Mouse (Mus musculus): ENCODE data around the gene Cenpq. TPM values are rescaled to one million over a fixed set of nuclear protein-coding genes. Genes with fewer than 3 reads are reported as not detected.
A peak's percentile ranks its signal among the peaks of the same experiment; 100 is the strongest.

The Cenpq gene
- polyA plus RNA-seq, 1 experiment from 2014 or later = 12.1 TPM

DNA sequence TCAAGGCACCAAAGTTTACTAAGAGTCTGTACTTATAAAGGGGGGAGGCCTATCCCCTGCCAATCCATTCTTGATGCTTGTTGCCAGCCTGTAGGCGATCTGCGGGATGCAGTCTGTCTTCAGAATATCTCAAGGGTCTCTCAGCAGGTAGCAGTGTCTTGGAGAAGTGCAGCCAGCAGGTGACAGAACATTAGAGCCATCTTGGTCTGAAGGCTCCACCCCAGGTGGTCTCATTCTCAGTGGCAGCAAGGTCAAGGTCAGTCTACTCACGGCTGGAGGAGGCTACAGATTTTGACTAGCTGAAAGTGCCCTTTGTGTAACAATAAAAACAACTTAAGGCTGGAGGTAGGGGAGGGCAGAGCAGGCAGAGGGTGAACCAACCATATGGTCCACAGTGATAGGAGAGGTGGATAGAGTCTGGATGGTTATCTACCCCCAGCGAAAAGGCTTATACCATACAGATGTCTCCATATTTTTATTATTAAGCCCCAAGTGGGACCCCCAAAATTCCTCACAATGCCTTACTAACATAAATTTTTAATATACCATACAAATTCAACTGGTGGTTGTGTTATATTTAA, 35.0 kb downstream of the Cenpq start:
- 40% methylated on average over 4 of the region's 4 CpGs for WGBS
- Histone ChIP-seq H3K27me3 (replicated peaks; ENCODE audit: control insufficient read depth, insufficient read depth, low read length) (no peaks in the 10 kb centered on the region; the same call in 1 of the 2 replicates), H3K4me1 (ENCODE audit: control insufficient read depth, insufficient read depth, low read depth, low read length) (no peaks in the 10 kb centered on the region), H3K36me3 (ENCODE audit: control insufficient read depth, insufficient read depth, low read length) (no peaks in the 10 kb centered on the region), H3K9me3 (ENCODE audit: control insufficient read depth, low read length) (no peaks in the 10 kb centered on the region), H3K9ac (ENCODE audit: low read depth, low read length) (no peak overlapping the region), H3K27ac (ENCODE audit: low read depth, low read length) (no peak overlapping the region), H3K4me3 (ENCODE audit: low read length) (no peak overlapping the region), H3K4me2 (ENCODE audit: low read length) (no peak overlapping the region)
- no peak for ATAC-seq

DNA sequence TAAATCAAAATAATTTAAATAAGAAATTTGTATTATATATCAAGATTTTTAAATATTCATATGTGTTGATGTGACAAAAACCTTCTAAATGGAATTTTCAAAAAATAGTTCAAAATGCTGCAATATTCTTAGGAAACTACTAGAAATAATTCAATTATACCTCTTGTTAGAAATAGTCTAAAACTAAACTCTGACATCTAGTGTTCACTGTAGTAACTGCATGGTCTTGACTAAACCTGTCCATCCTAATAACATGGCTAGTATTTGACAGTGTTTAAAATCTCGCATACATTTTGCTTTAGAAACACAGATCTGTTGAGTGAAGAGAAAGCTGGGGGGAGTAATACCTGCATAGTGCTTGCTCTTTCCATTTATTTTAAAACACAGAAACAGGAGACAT, 38.0 kb downstream of the Cenpq start:
- 70% methylated on average over 1 of the region's 1 CpGs for WGBS
- Histone ChIP-seq H3K36me3 (ENCODE audit: control insufficient read depth, insufficient read depth, low read length) (no peaks in the 10 kb centered on the region), H3K9me3 (ENCODE audit: control insufficient read depth, low read length) (no peaks in the 10 kb centered on the region), H3K4me2 (ENCODE audit: low read length) (no peak overlapping the region), H3K9ac (ENCODE audit: low read depth, low read length) (no peak overlapping the region), H3K4me1 (ENCODE audit: control insufficient read depth, insufficient read depth, low read depth, low read length) (no peaks in the 10 kb centered on the region), H3K27ac (ENCODE audit: low read depth, low read length) (no peak overlapping the region), H3K27me3 (replicated peaks; ENCODE audit: control insufficient read depth, insufficient read depth, low read length) (no peaks in the 10 kb centered on the region), H3K4me3 (ENCODE audit: low read length) (no peak overlapping the region)
- ATAC-seq = no peak

DNA sequence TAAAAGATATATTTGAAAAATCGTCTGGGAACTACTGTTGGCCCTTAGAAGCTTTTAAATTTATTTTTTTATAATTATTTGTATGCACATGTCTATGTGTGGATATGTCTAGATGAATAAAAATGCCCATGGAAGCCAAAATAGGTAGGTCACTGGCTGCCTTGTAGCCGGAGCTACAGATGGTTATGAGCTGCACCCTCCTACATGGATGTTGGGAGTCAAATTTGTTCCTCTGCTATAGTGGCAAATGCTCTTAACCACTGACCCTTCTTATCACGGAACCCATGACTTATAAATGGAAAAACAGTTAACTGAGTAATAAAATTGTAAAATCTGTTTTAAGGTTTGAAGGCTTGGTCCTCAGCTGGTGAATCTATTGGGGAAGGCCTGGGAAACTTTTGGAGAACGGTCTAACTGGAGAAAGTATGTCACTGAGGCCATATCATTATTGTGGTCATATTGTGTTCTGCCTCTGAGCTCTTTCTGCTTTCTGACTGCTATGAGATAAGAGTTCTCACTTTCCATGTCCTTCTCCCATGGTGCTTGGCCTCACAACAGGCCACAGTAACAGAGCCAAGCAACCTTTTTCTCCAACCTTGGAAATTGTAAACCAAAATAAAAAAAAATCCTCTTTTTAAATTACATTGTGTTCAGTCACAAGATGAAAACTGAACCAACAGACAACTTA, 46.9 kb downstream of the Cenpq start:
- no peaks in the 10 kb centered on the region for H3K4me1 ChIP-seq (ENCODE audit: control insufficient read depth, insufficient read depth, low read depth, low read length)
- H3K4me3 ChIP-seq (ENCODE audit: low read length) = no peak overlapping the region
- H3K9ac ChIP-seq (ENCODE audit: low read depth, low read length) = no peak overlapping the region
- H3K27me3 ChIP-seq (replicated peaks; ENCODE audit: control insufficient read depth, insufficient read depth, low read length) = no peaks in the 10 kb centered on the region
- no peaks in the 10 kb centered on the region for H3K36me3 ChIP-seq (ENCODE audit: control insufficient read depth, insufficient read depth, low read length)
- 83% methylated on average over 4 of the region's 4 CpGs for WGBS
- ATAC-seq = no peak
- H3K27ac ChIP-seq (ENCODE audit: low read depth, low read length) = no peak overlapping the region
- no peak overlapping the region for H3K4me2 ChIP-seq (ENCODE audit: low read length)
- no peaks in the 10 kb centered on the region for H3K9me3 ChIP-seq (ENCODE audit: control insufficient read depth, low read length)

DNA sequence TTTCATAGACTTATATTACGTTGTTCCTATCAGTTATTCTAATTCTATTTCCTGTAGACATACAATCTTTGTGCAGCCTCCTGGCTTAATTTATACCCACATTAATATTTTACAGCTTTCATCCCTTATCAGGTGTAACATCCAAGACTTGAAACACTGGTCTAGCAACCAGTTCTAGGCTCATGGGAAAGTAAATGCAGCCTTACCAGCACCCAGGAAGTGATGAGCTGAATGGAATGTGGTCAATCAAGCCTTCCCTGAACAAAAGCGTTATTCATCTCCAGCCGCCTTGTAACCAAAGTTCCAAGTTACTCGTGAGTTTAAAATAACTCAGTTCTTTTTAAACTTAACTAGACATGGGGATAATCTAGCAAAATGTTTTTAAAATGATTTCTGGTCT, 49.7 kb downstream of the Cenpq start:
- H3K36me3 ChIP-seq (ENCODE audit: control insufficient read depth, insufficient read depth, low read length) = no peaks in the 10 kb centered on the region
- no peaks in the 10 kb centered on the region for H3K27me3 ChIP-seq (replicated peaks; ENCODE audit: control insufficient read depth, insufficient read depth, low read length)
- H3K4me2 ChIP-seq (ENCODE audit: low read length) = no peak overlapping the region
- 90% methylated on average over 4 of the region's 4 CpGs for WGBS
- no peak for ATAC-seq
- H3K4me1 ChIP-seq (ENCODE audit: control insufficient read depth, insufficient read depth, low read depth, low read length) = no peaks in the 10 kb centered on the region
- H3K9ac ChIP-seq (ENCODE audit: low read depth, low read length) = no peak overlapping the region
- H3K27ac ChIP-seq (ENCODE audit: low read depth, low read length) = no peak overlapping the region
- H3K4me3 ChIP-seq (ENCODE audit: low read length) = no peak overlapping the region
- no peaks in the 10 kb centered on the region for H3K9me3 ChIP-seq (ENCODE audit: control insufficient read depth, low read length)

DNA sequence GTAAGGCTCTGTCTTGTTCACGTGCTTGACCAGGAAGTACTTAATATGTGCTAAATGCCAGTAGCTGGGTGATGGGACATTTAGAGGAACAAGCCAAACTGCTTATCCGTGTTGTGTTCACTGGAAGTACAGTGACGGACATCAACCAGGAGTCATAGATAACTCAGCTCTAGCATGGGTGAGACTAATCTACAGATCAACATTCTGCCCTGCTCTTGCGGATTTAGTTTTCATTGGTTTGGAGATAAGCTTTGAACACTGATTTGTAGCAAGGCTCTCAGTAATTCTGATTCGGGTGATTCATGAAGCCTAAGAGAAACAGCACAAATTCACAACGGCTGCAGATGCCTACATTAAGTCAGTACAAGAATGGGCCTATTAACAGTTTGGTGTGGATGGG, 52.7 kb downstream of the Cenpq start:
- Histone ChIP-seq H3K27ac (ENCODE audit: low read depth, low read length) (no peak overlapping the region), H3K4me2 (ENCODE audit: low read length) (no peak overlapping the region), H3K4me1 (ENCODE audit: control insufficient read depth, insufficient read depth, low read depth, low read length) (peaks cover 2% of the 10 kb centered on the region; the same call in 1 of the 2 replicates), H3K9ac (ENCODE audit: low read depth, low read length) (no peak overlapping the region), H3K27me3 (replicated peaks; ENCODE audit: control insufficient read depth, insufficient read depth, low read length) (no peaks in the 10 kb centered on the region), H3K4me3 (ENCODE audit: low read length) (no peak overlapping the region), H3K36me3 (ENCODE audit: control insufficient read depth, insufficient read depth, low read length) (no peaks in the 10 kb centered on the region), H3K9me3 (ENCODE audit: control insufficient read depth, low read length) (no peaks in the 10 kb centered on the region)
- WGBS = 94% methylated on average over 6 of the region's 6 CpGs
- no peak for ATAC-seq

DNA sequence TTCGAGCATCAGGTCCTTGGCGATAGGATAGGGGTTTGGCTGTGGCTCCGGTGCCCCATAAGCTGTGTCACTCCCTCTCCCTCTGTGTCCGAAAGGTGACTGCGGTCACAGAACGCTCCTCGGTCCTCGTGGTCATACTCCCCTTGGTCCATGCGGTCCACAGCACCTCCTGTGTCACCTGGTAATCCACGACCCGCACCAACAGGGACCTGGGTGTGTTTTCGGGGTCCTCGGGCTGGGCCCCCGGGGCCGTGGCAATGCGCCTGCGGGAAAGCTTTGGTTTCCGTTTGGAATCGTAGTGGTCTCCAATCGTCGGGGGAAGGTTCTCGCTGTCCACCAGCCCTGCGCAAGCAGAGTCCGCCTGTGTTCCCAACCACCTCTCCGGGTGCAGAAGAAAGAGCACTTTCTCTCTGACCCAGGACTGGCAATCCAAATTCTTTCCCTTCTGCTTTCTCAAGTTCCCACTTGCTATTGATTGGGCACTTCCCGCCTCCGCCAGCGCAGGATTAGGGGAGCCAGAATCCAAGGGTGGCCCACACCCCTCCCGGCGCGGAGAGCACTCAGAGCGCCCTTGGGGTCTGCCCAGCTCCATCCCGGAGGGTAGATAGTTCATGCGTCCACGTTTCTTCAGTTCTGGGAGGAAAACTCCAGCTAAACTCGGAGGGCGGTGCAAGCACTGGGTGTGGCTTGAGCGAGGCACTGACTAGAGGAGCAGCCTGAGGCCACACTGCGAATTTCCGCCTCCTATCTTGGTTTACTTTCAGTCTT, 54.7 kb downstream of the Cenpq start, which contains the start of gene 9130008F23Rik:
9130008F23Rik (minus strand) TSS at position 636 of the 768 bp plus-strand sequence.
- under 1% methylated on average over 40 of the region's 40 CpGs for WGBS
- H3K36me3 ChIP-seq (ENCODE audit: control insufficient read depth, insufficient read depth, low read length) = no peaks in the 10 kb centered on the region
- H3K27me3 ChIP-seq (replicated peaks; ENCODE audit: control insufficient read depth, insufficient read depth, low read length) = no peaks in the 10 kb centered on the region
- H3K4me3 ChIP-seq (ENCODE audit: low read length) = peak within 1 kb of the TSS; percentile 62
- H3K27ac ChIP-seq (ENCODE audit: low read depth, low read length) = no peak within 1 kb of the TSS
- H3K9me3 ChIP-seq (ENCODE audit: control insufficient read depth, low read length) = no peaks in the 10 kb centered on the region
- peaks cover 2% of the 10 kb centered on the region; the same call in 1 of the 2 replicates for H3K4me1 ChIP-seq (ENCODE audit: control insufficient read depth, insufficient read depth, low read depth, low read length)
- H3K9ac ChIP-seq (ENCODE audit: low read depth, low read length) = peak within 1 kb of the TSS; percentile 70
- peak; percentile 87 for ATAC-seq
- H3K4me2 ChIP-seq (ENCODE audit: low read length) = peak within 1 kb of the TSS; percentile 97

DNA sequence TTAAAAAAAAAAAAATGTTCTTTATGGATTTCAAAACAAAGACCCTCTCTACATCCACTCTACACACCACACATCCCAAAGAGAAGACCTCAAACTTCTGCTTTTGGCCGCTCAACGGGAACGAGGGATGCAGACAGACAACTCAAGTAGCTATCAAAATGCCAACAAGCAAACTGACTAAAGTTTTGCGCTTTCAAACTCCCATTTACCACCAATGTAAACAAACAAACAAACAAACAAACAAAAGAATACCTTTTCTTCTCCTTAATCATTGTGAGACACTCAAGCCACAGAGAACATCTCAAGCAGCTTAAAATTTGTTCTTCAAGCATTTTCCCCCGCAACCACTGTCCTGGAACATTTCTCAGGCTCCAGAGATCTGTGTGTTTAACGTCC, 55.3 kb downstream of the Cenpq start:
- no peaks in the 10 kb centered on the region for H3K9me3 ChIP-seq (ENCODE audit: control insufficient read depth, low read length)
- ATAC-seq = no peak
- H3K27ac ChIP-seq (ENCODE audit: low read depth, low read length) = no peak overlapping the region
- H3K36me3 ChIP-seq (ENCODE audit: control insufficient read depth, insufficient read depth, low read length) = no peaks in the 10 kb centered on the region
- H3K4me3 ChIP-seq (ENCODE audit: low read length) = peak overlapping the region; percentile 62
- H3K9ac ChIP-seq (ENCODE audit: low read depth, low read length) = peak overlapping the region; percentile 70
- no peaks in the 10 kb centered on the region for H3K27me3 ChIP-seq (replicated peaks; ENCODE audit: control insufficient read depth, insufficient read depth, low read length)
- peak overlapping the region; percentile 97 for H3K4me2 ChIP-seq (ENCODE audit: low read length)
- WGBS = 13% methylated on average over 6 of the region's 6 CpGs
- H3K4me1 ChIP-seq (ENCODE audit: control insufficient read depth, insufficient read depth, low read depth, low read length) = peaks cover 2% of the 10 kb centered on the region; the same call in 1 of the 2 replicates

DNA sequence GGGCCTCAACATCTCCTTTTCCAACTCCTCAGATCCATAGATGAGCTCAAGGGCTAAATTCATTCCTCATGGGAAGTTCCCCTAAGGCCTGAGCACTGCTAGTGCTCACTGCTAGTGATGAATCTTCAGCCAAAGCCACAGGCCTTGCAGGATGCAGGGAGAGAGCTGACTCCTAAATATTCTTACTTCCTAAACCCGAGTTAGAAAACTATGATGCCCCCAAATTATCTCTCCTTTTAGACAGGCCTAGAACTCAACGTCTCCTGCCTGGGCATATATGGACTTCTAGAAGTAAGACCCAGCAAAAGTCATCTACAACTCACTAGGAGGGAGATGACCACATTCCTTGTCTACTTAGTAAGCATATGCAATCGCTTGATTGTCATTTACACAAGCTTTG, 57.1 kb downstream of the Cenpq start:
- H3K4me1 ChIP-seq (ENCODE audit: control insufficient read depth, insufficient read depth, low read depth, low read length) = peaks cover 2% of the 10 kb centered on the region; the same call in 1 of the 2 replicates
- H3K4me3 ChIP-seq (ENCODE audit: low read length) = no peak overlapping the region
- 44% methylated on average over 3 of the region's 3 CpGs for WGBS
- H3K27ac ChIP-seq (ENCODE audit: low read depth, low read length) = no peak overlapping the region
- no peaks in the 10 kb centered on the region for H3K9me3 ChIP-seq (ENCODE audit: control insufficient read depth, low read length)
- H3K9ac ChIP-seq (ENCODE audit: low read depth, low read length) = no peak overlapping the region
- no peak overlapping the region for H3K4me2 ChIP-seq (ENCODE audit: low read length)
- H3K36me3 ChIP-seq (ENCODE audit: control insufficient read depth, insufficient read depth, low read length) = no peaks in the 10 kb centered on the region
- ATAC-seq = no peak
- H3K27me3 ChIP-seq (replicated peaks; ENCODE audit: control insufficient read depth, insufficient read depth, low read length) = no peaks in the 10 kb centered on the region

DNA sequence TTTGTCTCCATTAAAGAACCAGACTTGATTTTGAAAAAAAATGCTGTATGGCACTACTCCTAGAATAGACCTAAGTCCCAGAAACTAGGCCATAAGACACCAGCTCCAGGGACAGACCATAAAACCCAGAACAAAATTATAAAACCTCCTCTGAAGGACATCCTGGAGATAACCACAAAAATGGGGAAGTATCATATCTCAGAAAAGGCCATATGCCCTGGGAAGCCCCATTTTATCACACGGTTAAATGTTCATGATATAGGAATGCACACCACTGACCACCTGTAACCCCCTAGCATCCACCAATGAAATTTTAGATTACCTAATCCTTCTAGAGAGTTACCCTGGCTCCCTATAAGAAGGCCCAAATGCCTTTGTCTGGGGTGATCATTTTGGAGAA, 59.3 kb downstream of the Cenpq start:
- Histone ChIP-seq H3K9me3 (ENCODE audit: control insufficient read depth, low read length) (no peaks in the 10 kb centered on the region), H3K27ac (ENCODE audit: low read depth, low read length) (no peak overlapping the region), H3K4me3 (ENCODE audit: low read length) (no peak overlapping the region), H3K4me2 (ENCODE audit: low read length) (no peak overlapping the region), H3K36me3 (ENCODE audit: control insufficient read depth, insufficient read depth, low read length) (no peaks in the 10 kb centered on the region), H3K4me1 (ENCODE audit: control insufficient read depth, insufficient read depth, low read depth, low read length) (peaks cover 2% of the 10 kb centered on the region; the same call in 1 of the 2 replicates), H3K27me3 (replicated peaks; ENCODE audit: control insufficient read depth, insufficient read depth, low read length) (no peaks in the 10 kb centered on the region), H3K9ac (ENCODE audit: low read depth, low read length) (no peak overlapping the region)
- no peak for ATAC-seq
- 95% methylated on average over 1 of the region's 1 CpGs for WGBS
